Mouse (Mus musculus): Measurements from ENCODE around the gene Gltp. TPM values are rescaled to one million over a fixed set of nuclear protein-coding genes. Genes with fewer than 3 reads are reported as not detected.

Gltp gene
- 65.0 and 70.3 TPM in 2 replicates for polyA plus RNA-seq (2015; fragmentation: Nextera tagmentation; extraction: Ambion mirVana)

DNA sequence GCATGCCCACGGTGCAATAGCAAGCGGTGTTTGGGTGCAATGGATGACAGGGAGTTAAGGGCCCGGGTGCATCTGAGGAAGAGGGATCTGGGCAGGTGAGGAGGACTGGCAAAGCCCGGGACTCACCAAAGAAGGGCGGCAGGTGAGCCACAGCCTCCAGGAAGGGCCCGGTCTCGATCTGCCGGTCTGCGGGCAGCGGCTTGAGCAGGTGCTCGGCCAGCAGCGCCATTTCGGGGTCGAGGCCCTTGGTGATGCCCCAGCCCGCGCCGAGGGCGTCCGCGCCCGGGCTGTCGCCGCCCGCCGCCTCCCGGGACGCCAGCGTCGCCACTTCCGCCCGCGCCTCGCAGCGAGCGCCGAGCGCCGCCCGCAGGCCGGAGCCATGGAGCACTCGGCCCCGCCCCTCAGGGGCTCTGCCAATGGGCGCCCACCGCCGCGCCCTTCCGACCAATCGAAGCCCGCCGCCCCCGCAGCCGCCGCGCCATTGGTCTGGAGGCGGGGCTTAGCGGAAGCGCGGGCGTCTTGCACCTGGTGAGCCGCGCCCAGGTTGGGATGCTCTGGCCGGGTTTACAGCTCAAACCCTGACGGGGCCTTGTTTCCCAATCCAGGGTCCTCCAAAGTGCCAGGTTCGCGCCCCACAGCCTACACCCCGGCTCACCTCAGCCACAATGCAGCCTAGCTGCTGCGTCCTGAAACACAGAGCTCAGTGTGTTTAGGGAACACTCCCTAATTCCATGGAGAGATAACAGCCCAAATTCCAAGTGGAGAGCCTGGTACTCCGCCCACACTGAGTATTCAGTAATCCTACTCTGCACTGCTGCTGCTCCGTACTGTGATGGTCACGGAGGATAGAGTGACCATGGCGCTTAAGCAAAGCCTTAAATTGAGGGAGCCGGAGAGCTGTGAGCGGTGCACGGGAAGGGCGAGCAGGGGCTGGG is at the start of gene Gltp:
Gene Gltp (minus strand): TSS at position 352 of the 935 bp plus-strand sequence.
- Histone ChIP-seq H3K27ac (0 out of 2 replicates have a peak within 1 kb of the TSS, but pooled peaks have one; percentile 13), H3K36me3 (ENCODE audit: insufficient read depth, low read length) (no peaks in the 10 kb centered on the region)
- DNase-seq (ENCODE audit: low spot score): peak; percentile 97

DNA sequence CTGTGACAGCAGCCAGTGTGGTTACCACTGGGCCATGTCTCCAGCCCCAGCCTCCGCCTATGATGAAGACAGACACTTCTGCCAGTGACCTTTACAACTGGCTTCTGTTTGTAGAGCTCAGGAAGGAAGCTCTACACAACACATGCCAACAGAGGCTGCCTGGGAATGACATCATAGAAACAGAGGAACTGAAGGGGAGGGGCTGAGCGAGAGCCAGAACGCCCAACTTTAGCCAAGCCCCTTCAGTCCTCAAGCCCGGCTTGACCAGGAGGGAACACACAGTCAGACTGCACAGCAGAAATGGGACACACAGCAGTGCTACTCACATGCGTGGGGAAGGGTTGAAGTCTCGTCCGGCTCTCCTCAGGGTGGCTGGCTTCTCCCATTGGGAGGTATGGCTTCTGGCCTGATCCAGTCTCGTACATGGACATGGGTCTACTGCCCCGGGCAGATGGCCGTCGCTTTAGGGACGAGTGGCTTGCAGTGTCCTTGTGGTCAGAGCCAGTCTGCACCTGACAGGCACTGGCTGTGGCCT is 48.0 kb upstream of the Gltp start:
- H3K36me3 ChIP-seq (ENCODE audit: insufficient read depth, low read length): peaks cover 59% of the 10 kb centered on the region
- ATAC-seq (replicated peaks; ENCODE audit: low FRiP score, low read depth) (no peak; the same call in 1 of the 2 replicates), DNase-seq (ENCODE audit: low spot score) (peak; percentile 71)
- WGBS: 81% methylated on average over 12 of the region's 12 CpGs
- H3K9me3 ChIP-seq (replicated peaks; ENCODE audit: low read length): no peaks in the 10 kb centered on the region
- no peak overlapping the region for H3K9ac ChIP-seq (ENCODE audit: low read depth, low read length)
- no peak overlapping the region for H3K27ac ChIP-seq
- H3K27me3 ChIP-seq (ENCODE audit: insufficient read depth, low read length): no peaks in the 10 kb centered on the region
- no peak for TF ChIP-seq CTCF (IDR thresholded peaks at IDR 0.05; ENCODE audit: low read depth)
- H3K4me1 ChIP-seq (replicated peaks; ENCODE audit: insufficient read depth, low read length): no peaks in the 10 kb centered on the region
- no peak overlapping the region for H3K4me2 ChIP-seq (ENCODE audit: low read length)
- H3K4me3 ChIP-seq (replicated peaks; ENCODE audit: low read depth, low read length): no peak overlapping the region

More for the DNA sequence above, at the start of gene Gltp:
- Histone ChIP-seq H3K4me2 (ENCODE audit: low read length) (peak within 1 kb of the TSS; percentile 90), H3K4me1 (replicated peaks; ENCODE audit: insufficient read depth, low read length) (peaks cover 11% of the 10 kb centered on the region; the same call in 1 of the 2 replicates), H3K9ac (ENCODE audit: low read depth, low read length) (peak within 1 kb of the TSS; percentile 72), H3K9me3 (replicated peaks; ENCODE audit: low read length) (no peaks in the 10 kb centered on the region), H3K4me3 (replicated peaks; ENCODE audit: low read depth, low read length) (peak within 1 kb of the TSS; percentile 60), H3K27me3 (ENCODE audit: insufficient read depth, low read length) (no peaks in the 10 kb centered on the region)
- 5% methylated on average over 74 of the region's 75 CpGs for WGBS
- TF ChIP-seq CTCF (IDR thresholded peaks at IDR 0.05; ENCODE audit: low read depth): peak; percentile 41
- peak; percentile 95 for ATAC-seq (replicated peaks; ENCODE audit: low FRiP score, low read depth)

DNA sequence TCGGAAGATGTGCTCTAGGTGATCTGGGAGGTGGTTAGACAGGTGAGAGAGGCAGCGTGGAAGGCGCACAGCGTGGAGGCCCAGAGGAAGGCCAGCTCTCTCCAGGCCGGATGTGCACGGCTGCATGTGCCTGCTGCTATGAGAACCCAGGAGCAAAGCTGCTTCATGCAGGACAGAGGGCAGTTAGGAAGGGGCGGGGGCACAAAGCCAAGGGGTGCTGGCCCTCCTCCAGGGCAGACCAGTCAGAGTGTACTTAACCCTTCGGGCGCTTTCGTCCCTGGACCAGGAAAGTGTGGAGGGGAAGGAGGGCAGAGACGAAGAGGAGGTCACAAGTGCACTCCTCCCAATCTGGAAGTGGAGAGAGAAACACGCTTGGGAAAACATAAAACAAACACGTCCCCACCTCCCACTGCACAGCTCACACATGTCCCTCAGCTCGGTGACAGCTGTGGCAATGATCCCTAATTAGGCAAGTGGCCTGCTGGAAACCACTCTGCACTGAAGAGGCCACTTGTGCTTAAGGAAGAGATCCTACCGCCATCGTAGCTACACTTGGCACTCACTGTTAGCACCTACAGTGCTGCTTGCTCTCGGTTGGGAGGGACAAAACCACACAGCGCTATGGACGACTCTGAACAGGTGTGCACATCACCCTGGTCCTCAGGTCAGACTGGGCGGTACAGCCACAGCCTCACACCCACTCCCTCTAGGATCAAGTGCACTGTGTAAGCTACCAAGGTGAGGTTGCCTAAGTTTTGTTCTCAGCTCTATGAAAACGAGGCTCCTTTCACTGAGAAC is 46.5 kb upstream of the Gltp start:
- Histone ChIP-seq H3K4me3 (replicated peaks; ENCODE audit: low read depth, low read length) (no peak overlapping the region), H3K36me3 (ENCODE audit: insufficient read depth, low read length) (peaks cover 61% of the 10 kb centered on the region), H3K9me3 (replicated peaks; ENCODE audit: low read length) (no peaks in the 10 kb centered on the region), H3K27me3 (ENCODE audit: insufficient read depth, low read length) (no peaks in the 10 kb centered on the region), H3K4me2 (ENCODE audit: low read length) (no peak overlapping the region), H3K4me1 (replicated peaks; ENCODE audit: insufficient read depth, low read length) (no peaks in the 10 kb centered on the region), H3K27ac (no peak overlapping the region), H3K9ac (ENCODE audit: low read depth, low read length) (no peak overlapping the region)
- WGBS: 58% methylated on average over 21 of the region's 21 CpGs
- no peak for ATAC-seq (replicated peaks; ENCODE audit: low FRiP score, low read depth)
- no peak for TF ChIP-seq CTCF (IDR thresholded peaks at IDR 0.05; ENCODE audit: low read depth)
- DNase-seq (ENCODE audit: low spot score): no peak

DNA sequence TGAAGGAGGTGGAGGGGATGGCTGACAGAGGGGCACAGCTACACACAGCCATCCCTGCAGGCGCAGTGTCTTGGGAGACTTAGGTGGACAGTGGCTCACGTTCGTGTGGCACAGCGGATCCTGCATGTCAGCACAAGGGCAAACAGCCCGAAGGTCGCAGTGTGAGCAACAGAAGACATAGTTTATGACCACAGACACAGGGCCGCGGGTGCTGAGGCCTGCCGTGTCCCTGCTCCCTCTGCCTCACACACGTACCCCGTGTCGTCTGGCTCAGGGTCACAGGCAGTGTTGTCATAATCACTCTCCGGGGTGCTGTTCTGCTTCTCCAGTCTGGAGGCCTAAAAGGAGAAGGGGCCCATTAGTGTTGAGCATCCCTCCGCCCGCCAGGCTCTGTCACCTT is 42.8 kb upstream of the Gltp start:
- Histone ChIP-seq H3K36me3 (ENCODE audit: insufficient read depth, low read length) (peaks cover 76% of the 10 kb centered on the region), H3K27me3 (ENCODE audit: insufficient read depth, low read length) (no peaks in the 10 kb centered on the region), H3K9ac (ENCODE audit: low read depth, low read length) (no peak overlapping the region), H3K4me2 (ENCODE audit: low read length) (no peak overlapping the region), H3K27ac (no peak overlapping the region), H3K9me3 (replicated peaks; ENCODE audit: low read length) (no peaks in the 10 kb centered on the region), H3K4me1 (replicated peaks; ENCODE audit: insufficient read depth, low read length) (no peaks in the 10 kb centered on the region), H3K4me3 (replicated peaks; ENCODE audit: low read depth, low read length) (no peak overlapping the region)
- WGBS: 82% methylated on average over 15 of the region's 15 CpGs
- DNase-seq (ENCODE audit: low spot score): no peak
- TF ChIP-seq CTCF (IDR thresholded peaks at IDR 0.05; ENCODE audit: low read depth): no peak
- ATAC-seq (replicated peaks; ENCODE audit: low FRiP score, low read depth): no peak

DNA sequence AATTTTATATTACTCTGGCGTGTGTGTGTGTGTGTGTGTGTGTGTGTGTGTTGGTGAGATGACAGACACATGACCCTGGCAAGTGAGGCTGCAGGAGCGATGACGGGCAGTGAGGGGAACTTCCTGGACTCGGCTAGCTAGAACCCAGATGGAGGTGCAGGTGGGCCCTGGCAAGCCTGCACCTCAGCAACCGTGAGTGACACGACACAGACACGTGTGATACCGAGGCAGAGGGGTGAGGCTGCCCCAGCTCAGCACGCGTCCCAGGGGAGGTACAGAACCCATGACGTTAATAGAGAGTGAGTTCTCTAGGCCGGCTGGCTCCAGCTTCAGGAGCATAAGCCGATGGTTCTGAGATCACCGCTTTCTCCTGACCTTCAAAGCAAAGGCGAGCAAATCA is 41.2 kb upstream of the Gltp start:
- H3K4me1 ChIP-seq (replicated peaks; ENCODE audit: insufficient read depth, low read length): no peaks in the 10 kb centered on the region
- DNase-seq (ENCODE audit: low spot score) (no peak), ATAC-seq (replicated peaks; ENCODE audit: low FRiP score, low read depth) (no peak)
- peaks cover 74% of the 10 kb centered on the region for H3K36me3 ChIP-seq (ENCODE audit: insufficient read depth, low read length)
- no peak overlapping the region for H3K27ac ChIP-seq
- no peaks in the 10 kb centered on the region for H3K9me3 ChIP-seq (replicated peaks; ENCODE audit: low read length)
- H3K4me2 ChIP-seq (ENCODE audit: low read length): no peak overlapping the region
- 88% methylated on average over 15 of the region's 15 CpGs for WGBS
- H3K27me3 ChIP-seq (ENCODE audit: insufficient read depth, low read length): no peaks in the 10 kb centered on the region
- no peak overlapping the region for H3K4me3 ChIP-seq (replicated peaks; ENCODE audit: low read depth, low read length)
- no peak for TF ChIP-seq CTCF (IDR thresholded peaks at IDR 0.05; ENCODE audit: low read depth)
- no peak overlapping the region for H3K9ac ChIP-seq (ENCODE audit: low read depth, low read length)

DNA sequence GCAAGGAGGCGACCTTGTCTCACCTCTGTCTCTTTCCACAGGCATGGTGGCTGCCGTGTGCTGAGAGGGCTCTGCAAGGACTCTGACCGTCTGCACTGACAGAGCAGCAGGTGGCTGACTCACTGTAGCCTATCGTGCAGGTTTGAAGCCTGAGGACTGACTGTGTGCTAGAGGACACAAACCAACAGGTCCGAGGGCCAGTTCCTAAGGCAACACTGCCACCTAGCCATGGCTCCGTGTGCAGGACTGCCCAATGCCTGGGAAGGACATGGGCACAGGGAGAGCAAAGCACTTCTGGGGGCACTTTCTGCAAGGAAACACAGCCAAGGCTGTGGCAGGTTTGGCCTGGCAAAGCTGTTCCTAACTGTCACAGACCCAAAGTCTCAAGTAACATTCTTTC is 40.7 kb upstream of the Gltp start:
- Histone ChIP-seq H3K27ac (no peak overlapping the region), H3K9ac (ENCODE audit: low read depth, low read length) (no peak overlapping the region), H3K36me3 (ENCODE audit: insufficient read depth, low read length) (peaks cover 70% of the 10 kb centered on the region), H3K9me3 (replicated peaks; ENCODE audit: low read length) (no peaks in the 10 kb centered on the region), H3K4me3 (replicated peaks; ENCODE audit: low read depth, low read length) (no peak overlapping the region), H3K27me3 (ENCODE audit: insufficient read depth, low read length) (no peaks in the 10 kb centered on the region), H3K4me1 (replicated peaks; ENCODE audit: insufficient read depth, low read length) (no peaks in the 10 kb centered on the region), H3K4me2 (ENCODE audit: low read length) (no peak overlapping the region)
- TF ChIP-seq CTCF (IDR thresholded peaks at IDR 0.05; ENCODE audit: low read depth): peak; percentile 53
- 53% methylated on average over 6 of the region's 6 CpGs for WGBS
- ATAC-seq (replicated peaks; ENCODE audit: low FRiP score, low read depth) (no peak), DNase-seq (ENCODE audit: low spot score) (no peak)

Measured in kidney, postnatal 0 days (tissue).